Mouse (Mus musculus) heart, adult 2 months (tissue): ENCODE results near the gene Fam221a.

Experiments
- EP300 ChIP-seq: fragments of 200-500 bp; IDR thresholded peaks from 2 replicates; pipeline ENCODE4 v1.6.1; 2011; ENCODE audit warnings: low read depth, low read length, control low read depth; ENCODE audit not compliant: insufficient read depth
- POLR2A ChIP-seq: fragments of 200-500 bp; IDR thresholded peaks from 2 replicates; pipeline ENCODE4 v1.6.1; 2011; ENCODE audit warnings: mild to moderate bottlenecking, low read depth, low read length, control low read depth; ENCODE audit not compliant: insufficient read depth

- TF ChIP-seq EP300 (peak; percentile 79; the same call in 1 of the 2 replicates), POLR2A (peak; percentile 67)
Observed at GRCm38 (mm10) chr6:49318966-49319594, 48.5 kb upstream of the Fam221a start, which contains the start of gene Ccdc126.
